Mouse (Mus musculus) intestine, postnatal 0 days (tissue): ENCODE measurements around the gene Rad9a. TPM values are rescaled to one million over a fixed set of nuclear protein-coding genes. Genes with fewer than 3 reads are reported as not detected.

Source experiments
- ATAC-seq: fragments of 200-750 bp; cut with Nextera tagmentation; 2 replicates; pipeline ENCODE4 v1.8.0; 2017; ENCODE audit warnings: mild to moderate bottlenecking, moderate TSS enrichment, moderate library complexity
- H3K27ac ChIP-seq: fragments of 300-500 bp; sonication (generic); 2 replicates; pipeline ENCODE4 v1.5.1; 2014; ENCODE audit warnings: mild to moderate bottlenecking, low read depth, low read length, moderate library complexity
- H3K27me3 ChIP-seq: fragments of 300-500 bp; sonication (generic); replicated peaks from 2 replicates; pipeline ENCODE4 v1.6.1; 2014; ENCODE audit warnings: low read length, mixed read lengths; ENCODE audit not compliant: control insufficient read depth, insufficient read depth
- H3K36me3 ChIP-seq: fragments of 300-500 bp; sonication (generic); 2 replicates; pipeline ENCODE4 v1.6.1; 2014; ENCODE audit warnings: mild to moderate bottlenecking, moderate library complexity; ENCODE audit not compliant: control insufficient read depth, insufficient read depth
- H3K4me1 ChIP-seq: fragments of 300-500 bp; sonication (generic); replicated peaks from 2 replicates; pipeline ENCODE4 v1.6.1; 2014; ENCODE audit warnings: antibody characterized with exemption, low read length, mixed read lengths; ENCODE audit not compliant: control insufficient read depth, insufficient read depth
- H3K4me2 ChIP-seq: fragments of 300-500 bp; sonication (generic); replicated peaks from 2 replicates; pipeline ENCODE4 v1.6.1; 2014; ENCODE audit warnings: low read depth, mild to moderate bottlenecking, moderate library complexity
- H3K4me3 ChIP-seq: fragments of 300-500 bp; sonication (generic); 2 replicates; pipeline ENCODE4 v1.5.1; 2014; ENCODE audit warnings: low read depth, low read length
- H3K9ac ChIP-seq: fragments of 300-500 bp; sonication (generic); 2 replicates; pipeline ENCODE4 v1.6.1; 2014; ENCODE audit warnings: mild to moderate bottlenecking, low read depth, low read length
- H3K9me3 ChIP-seq: fragments of 300-500 bp; sonication (generic); 2 replicates; pipeline ENCODE4 v1.6.1; 2016; ENCODE audit warnings: mixed run types; ENCODE audit not compliant: control insufficient read depth
- CTCF ChIP-seq: sonication (generic); IDR thresholded peaks from 2 replicates; pipeline ENCODE4 v1.5.1; 2016; ENCODE audit warnings: low read depth, mild to moderate bottlenecking, control low read depth, antibody characterized with exemption, moderate library complexity
- WGBS: fragments of 180-500 bp; shearing (Covaris S2); extraction: QIAGEN DNeasy Blood & Tissue Kit; methylation state at CpG from one replicate; pipeline ENCODE4 v1.1.7; 2014; 5-methylcytosine and 5-hydroxymethylcytosine counted together
- polyA plus RNA-seq: library from polyadenylated mRNA; unstranded; fragments of >200 nt; fragmentation: Nextera tagmentation; extraction: Ambion mirVana; gene quantifications from 2 replicates; pipeline ENCODE4 v1.2.1, GENCODE M21; 2015

Gene Rad9a
- polyA plus RNA-seq, 1 experiment from 2014 or later = 12.3 TPM

DNA sequence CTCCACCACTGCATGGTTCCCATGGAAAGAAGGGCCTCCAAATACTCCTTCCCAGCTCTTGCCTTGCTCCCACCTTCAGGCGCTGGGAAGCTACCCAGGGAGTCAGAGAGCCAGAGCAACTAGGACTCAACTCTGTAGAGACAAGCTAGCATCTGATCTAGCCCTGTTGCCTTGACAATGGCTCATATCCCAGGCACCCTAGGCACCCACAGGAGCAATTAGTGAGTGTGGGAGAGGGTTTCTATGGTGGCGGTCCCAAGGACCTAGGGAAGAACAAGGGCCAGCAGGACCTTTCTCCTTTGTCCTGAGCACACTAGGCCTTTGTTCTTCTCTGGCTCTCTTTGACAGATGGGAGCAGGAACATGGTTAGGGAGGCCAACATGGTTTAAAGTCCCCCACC lies 17.8 kb downstream of the Rad9a start:
- Histone ChIP-seq H3K36me3 (no peaks in the 10 kb centered on the region), H3K4me3 (no peak overlapping the region), H3K27me3 (no peaks in the 10 kb centered on the region), H3K4me2 (no peak overlapping the region), H3K9ac (no peak overlapping the region), H3K27ac (no peak overlapping the region), H3K9me3 (no peaks in the 10 kb centered on the region), H3K4me1 (no peaks in the 10 kb centered on the region)
- ATAC-seq = no peak
- WGBS = 87% methylated on average over 2 of the region's 2 CpGs
- TF ChIP-seq CTCF = no peak

- no peaks in the 10 kb centered on the region for H3K4me1 ChIP-seq
- WGBS = 35% methylated on average over 3 of the region's 3 CpGs
- peak; percentile 22; the same call in 1 of the 2 replicates for ATAC-seq
- H3K9me3 ChIP-seq = no peaks in the 10 kb centered on the region
- no peak overlapping the region for H3K4me3 ChIP-seq
- TF ChIP-seq CTCF = no peak
- no peak overlapping the region for H3K9ac ChIP-seq
- no peak overlapping the region for H3K27ac ChIP-seq
- no peak overlapping the region for H3K4me2 ChIP-seq
- no peaks in the 10 kb centered on the region for H3K27me3 ChIP-seq
- no peaks in the 10 kb centered on the region for H3K36me3 ChIP-seq
Measured at GRCm38 (mm10) chr19:4181892-4182291, 19.6 kb downstream of the Rad9a start.

DNA sequence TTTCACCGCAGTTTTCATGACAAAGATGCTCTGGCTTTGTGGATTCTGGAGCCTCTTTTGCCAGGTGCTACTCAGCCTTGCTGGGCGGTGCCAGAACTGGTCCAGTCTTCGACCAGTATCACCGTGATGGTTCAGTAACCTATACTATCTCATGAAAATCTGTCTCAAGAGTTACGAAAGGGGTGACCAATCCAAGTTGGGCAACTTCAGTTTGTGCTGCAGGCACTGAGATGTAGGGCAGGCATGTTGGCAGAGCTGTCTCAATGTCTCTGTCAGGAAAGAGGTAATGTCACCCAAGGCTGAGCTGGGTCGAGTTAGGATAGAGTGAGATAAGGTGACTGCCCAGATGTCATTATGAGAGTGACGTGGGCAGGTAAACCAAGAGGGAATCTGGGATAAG lies 21.1 kb downstream of the Rad9a start:
- H3K4me3 ChIP-seq = no peak overlapping the region
- no peak overlapping the region for H3K4me2 ChIP-seq
- H3K36me3 ChIP-seq = no peaks in the 10 kb centered on the region
- WGBS = 81% methylated on average over 7 of the region's 7 CpGs
- TF ChIP-seq CTCF = no peak
- H3K4me1 ChIP-seq = 0 out of 2 replicates have a peak, but pooled peaks cover 3% of the 10 kb centered on the region
- H3K9ac ChIP-seq = no peak overlapping the region
- no peaks in the 10 kb centered on the region for H3K27me3 ChIP-seq
- H3K9me3 ChIP-seq = no peaks in the 10 kb centered on the region
- ATAC-seq = no peak
- H3K27ac ChIP-seq = no peak overlapping the region

- peak within 1 kb of the TSS; percentile 49 for H3K4me2 ChIP-seq
- H3K27ac ChIP-seq = no peak within 1 kb of the TSS; the same call in 1 of the 2 replicates
- 6% methylated on average over 11 of the region's 11 CpGs for WGBS
- ATAC-seq = peak; percentile 31; the same call in 1 of the 2 replicates
- TF ChIP-seq CTCF = no peak
- no peak within 1 kb of the TSS for H3K4me3 ChIP-seq
- H3K9ac ChIP-seq = peak within 1 kb of the TSS; percentile 17; the same call in 1 of the 2 replicates
- no peaks in the 10 kb centered on the region for H3K27me3 ChIP-seq
- H3K9me3 ChIP-seq = no peaks in the 10 kb centered on the region
- 0 out of 2 replicates have a peak, but pooled peaks cover 5% of the 10 kb centered on the region for H3K4me1 ChIP-seq
- H3K36me3 ChIP-seq = no peaks in the 10 kb centered on the region
Measured at GRCm38 (mm10) chr19:4175368-4175947, 26.0 kb downstream of the Rad9a start, which contains the start of gene Carns1. Carns1 (minus strand) TSS chr19:4175479.

DNA sequence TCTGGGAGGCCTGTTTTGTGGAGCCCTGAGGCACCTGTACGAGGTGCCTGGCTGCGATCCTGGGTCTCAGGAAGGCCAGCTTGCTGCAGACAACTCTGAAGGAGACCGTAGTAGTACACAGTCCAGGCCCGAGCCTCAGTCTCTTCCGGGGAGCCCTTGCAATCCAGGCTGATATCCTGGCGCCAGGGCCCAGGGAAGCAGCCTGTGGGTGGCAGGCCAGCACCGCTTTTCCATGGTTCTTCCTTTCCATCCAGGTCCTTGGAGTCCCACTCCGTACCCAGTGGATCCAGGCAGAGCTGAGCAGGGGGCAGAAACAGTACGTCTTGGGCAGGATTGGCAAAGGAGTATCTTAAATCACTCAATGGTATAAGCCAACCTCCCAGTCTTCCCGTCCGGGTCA lies 28.5 kb downstream of the Rad9a start:
- Histone ChIP-seq H3K27ac (no peak overlapping the region), H3K9me3 (no peaks in the 10 kb centered on the region), H3K4me2 (no peak overlapping the region), H3K4me3 (no peak overlapping the region), H3K27me3 (no peaks in the 10 kb centered on the region), H3K9ac (no peak overlapping the region), H3K4me1 (peaks cover 9% of the 10 kb centered on the region; the same call in 1 of the 2 replicates), H3K36me3 (no peaks in the 10 kb centered on the region)
- WGBS = 74% methylated on average over 11 of the region's 11 CpGs
- TF ChIP-seq CTCF = peak; percentile 24
- no peak for ATAC-seq

- WGBS = 66% methylated on average over 13 of the region's 13 CpGs
- no peak for ATAC-seq
- no peak for TF ChIP-seq CTCF
- no peak overlapping the region for H3K4me2 ChIP-seq
- H3K36me3 ChIP-seq = no peaks in the 10 kb centered on the region
- H3K9me3 ChIP-seq = no peaks in the 10 kb centered on the region
- no peak overlapping the region for H3K27ac ChIP-seq
- no peaks in the 10 kb centered on the region for H3K27me3 ChIP-seq
- H3K9ac ChIP-seq = no peak overlapping the region
- H3K4me3 ChIP-seq = no peak overlapping the region
- H3K4me1 ChIP-seq = peaks cover 9% of the 10 kb centered on the region; the same call in 1 of the 2 replicates
Measured at GRCm38 (mm10) chr19:4171393-4172290, 29.8 kb downstream of the Rad9a start.
